Mouse (Mus musculus) midbrain, embryonic 13.5 days (tissue): ENCODE measurements around the gene Sh2b3. TPM values are rescaled to one million over a fixed set of nuclear protein-coding genes. Genes with fewer than 3 reads are reported as not detected.

Source experiments
- ATAC-seq: fragments of 200-750 bp; cut with Nextera tagmentation; 2 replicates; pipeline ENCODE4 v1.8.0; 2017; ENCODE audit warnings: mild to moderate bottlenecking, moderate TSS enrichment, moderate library complexity
- H3K27ac ChIP-seq: fragments of 300-500 bp; sonication (generic); 2 replicates; pipeline ENCODE4 v1.5.1; 2015; ENCODE audit warnings: inconsistent platforms, mild to moderate bottlenecking, moderate library complexity
- H3K27me3 ChIP-seq: fragments of 300-500 bp; sonication (generic); 2 replicates; pipeline ENCODE4 v1.6.1; 2015; ENCODE audit warnings: mild to moderate bottlenecking, inconsistent platforms
- H3K36me3 ChIP-seq: fragments of 300-500 bp; sonication (generic); 2 replicates; pipeline ENCODE4 v1.6.1; 2015; ENCODE audit warnings: mild to moderate bottlenecking, inconsistent platforms
- H3K4me1 ChIP-seq: fragments of 300-500 bp; sonication (generic); replicated peaks from 2 replicates; pipeline ENCODE4 v1.6.1; 2015; ENCODE audit warnings: inconsistent platforms
- H3K4me2 ChIP-seq: fragments of 300-500 bp; sonication (generic); replicated peaks from 2 replicates; pipeline ENCODE4 v1.6.1; 2015; ENCODE audit warnings: moderate library complexity, mild to moderate bottlenecking, inconsistent platforms
- H3K4me3 ChIP-seq: fragments of 300-500 bp; sonication (generic); replicated peaks from 2 replicates; pipeline ENCODE4 v1.5.1; 2015; ENCODE audit warnings: mild to moderate bottlenecking, inconsistent platforms
- H3K9ac ChIP-seq: fragments of 300-500 bp; sonication (generic); replicated peaks from 2 replicates; pipeline ENCODE4 v1.6.1; 2015; ENCODE audit warnings: mild to moderate bottlenecking, inconsistent platforms
- H3K9me3 ChIP-seq: fragments of 300-500 bp; sonication (generic); 2 replicates; pipeline ENCODE4 v1.6.1; 2016; ENCODE audit warnings: mild to moderate bottlenecking, inconsistent platforms
- WGBS: fragments of 180-500 bp; shearing (Covaris S2); methylation state at CpG from one replicate; pipeline ENCODE4 v1.1.7; 2015; 5-methylcytosine and 5-hydroxymethylcytosine counted together
- polyA plus RNA-seq: library from polyadenylated mRNA; unstranded; fragments of >200 nt; fragmentation: Nextera tagmentation; extraction: Ambion mirVana; gene quantifications from 2 replicates; pipeline ENCODE4 v1.2.1, GENCODE M21; 2015

Gene Sh2b3
- polyA plus RNA-seq, 1 experiment from 2014 or later = 6.0 TPM

DNA sequence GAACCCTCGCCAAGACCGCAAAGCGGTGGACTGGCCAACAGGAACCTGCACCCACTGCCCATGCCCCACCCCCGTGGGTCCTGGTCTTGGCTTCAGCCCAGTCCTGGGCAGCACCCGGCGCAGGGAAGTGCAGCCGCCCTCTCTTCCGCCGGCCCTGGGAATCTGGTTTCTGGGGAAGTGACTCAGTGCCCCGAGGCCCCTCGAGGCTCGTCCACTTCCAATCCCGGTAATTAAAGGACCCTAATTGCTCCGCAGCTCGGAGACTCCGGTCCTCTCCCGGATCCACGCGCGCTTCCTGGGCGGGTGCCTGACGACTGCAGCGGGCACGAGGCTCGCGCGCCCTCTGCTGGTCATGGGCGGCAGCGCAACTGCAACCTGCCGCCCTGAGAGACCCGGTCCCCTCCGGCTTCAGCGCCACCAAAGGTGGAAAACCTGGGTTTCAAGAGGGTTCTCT lies 5.2 kb upstream of the Sh2b3 start:
- under 1% methylated on average over 33 of the region's 33 CpGs for whole genome bisulfite sequencing
- peak overlapping the region; percentile 65 for H3K4me2 ChIP-seq
- H3K9ac ChIP-seq = peak overlapping the region; percentile 64
- peaks cover 70% of the 10 kb centered on the region for H3K27me3 ChIP-seq
- ATAC-seq = peak; percentile 74
- H3K4me3 ChIP-seq = peak overlapping the region; percentile 49
- H3K9me3 ChIP-seq = no peaks in the 10 kb centered on the region
- no peaks in the 10 kb centered on the region for H3K36me3 ChIP-seq
- H3K4me1 ChIP-seq = peaks cover 20% of the 10 kb centered on the region
- no peak overlapping the region for H3K27ac ChIP-seq

GRCm38 (mm10) chr5:121841973-121842372 lies 4.5 kb upstream of the Sh2b3 start:
- Histone ChIP-seq H3K9ac (no peak overlapping the region), H3K4me3 (no peak overlapping the region; the same call in 1 of the 2 replicates), H3K27ac (no peak overlapping the region), H3K36me3 (no peaks in the 10 kb centered on the region), H3K4me2 (peak overlapping the region; percentile 65; the same call in 1 of the 2 replicates), H3K27me3 (peaks cover 78% of the 10 kb centered on the region), H3K4me1 (peaks cover 27% of the 10 kb centered on the region), H3K9me3 (no peaks in the 10 kb centered on the region)
- 44% methylated on average over 10 of the region's 10 CpGs for WGBS
- no peak for ATAC-seq

DNA sequence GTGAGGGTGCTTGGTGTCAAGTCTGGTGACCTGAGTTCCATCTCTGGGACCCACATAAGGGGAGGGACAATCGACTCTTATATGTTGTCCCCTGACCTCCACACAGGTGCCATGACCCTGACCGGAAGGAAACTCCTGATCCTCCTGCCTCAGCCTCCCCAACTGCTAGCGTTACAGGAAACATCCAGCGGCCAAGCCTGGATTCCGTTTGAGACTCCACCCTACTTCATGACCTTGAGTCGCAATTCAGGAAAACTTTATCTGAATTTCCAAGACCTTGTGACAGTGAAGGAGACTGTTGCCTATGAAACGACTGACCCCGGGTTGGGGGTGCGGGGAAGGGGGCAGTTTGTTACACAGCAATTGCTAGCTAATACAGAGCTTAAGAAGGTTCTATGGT lies 4.1 kb upstream of the Sh2b3 start:
- no peak overlapping the region for H3K27ac ChIP-seq
- H3K9me3 ChIP-seq = no peaks in the 10 kb centered on the region
- H3K4me3 ChIP-seq = no peak overlapping the region
- peaks cover 80% of the 10 kb centered on the region for H3K27me3 ChIP-seq
- peaks cover 28% of the 10 kb centered on the region for H3K4me1 ChIP-seq
- ATAC-seq = no peak
- H3K36me3 ChIP-seq = no peaks in the 10 kb centered on the region
- no peak overlapping the region for H3K9ac ChIP-seq
- no peak overlapping the region for H3K4me2 ChIP-seq
- WGBS = 92% methylated on average over 9 of the region's 9 CpGs

- H3K27ac ChIP-seq = no peak overlapping the region
- H3K27me3 ChIP-seq = peaks cover 81% of the 10 kb centered on the region
- H3K9ac ChIP-seq = no peak overlapping the region
- H3K36me3 ChIP-seq = no peaks in the 10 kb centered on the region
- peak overlapping the region; percentile 62 for H3K4me2 ChIP-seq
- peaks cover 44% of the 10 kb centered on the region for H3K4me1 ChIP-seq
- 25% methylated on average over 7 of the region's 7 CpGs for WGBS
- H3K4me3 ChIP-seq = peak overlapping the region; percentile 34
- ATAC-seq = no peak
- H3K9me3 ChIP-seq = no peaks in the 10 kb centered on the region
Observed at GRCm38 (mm10) chr5:121839128-121839473, 1.7 kb upstream of the Sh2b3 start.

GRCm38 (mm10) chr5:121838341-121839127 lies 1.1 kb upstream of the Sh2b3 start:
- Histone ChIP-seq H3K4me2 (peak overlapping the region; percentile 62), H3K9me3 (no peaks in the 10 kb centered on the region), H3K27ac (no peak overlapping the region), H3K27me3 (peaks cover 77% of the 10 kb centered on the region), H3K4me3 (peak overlapping the region; percentile 34), H3K36me3 (no peaks in the 10 kb centered on the region), H3K9ac (0 out of 2 replicates have a peak overlapping the region, but pooled peaks have one; percentile 49), H3K4me1 (peaks cover 49% of the 10 kb centered on the region)
- ATAC-seq = no peak
- 1% methylated on average over 46 of the region's 46 CpGs for WGBS

DNA sequence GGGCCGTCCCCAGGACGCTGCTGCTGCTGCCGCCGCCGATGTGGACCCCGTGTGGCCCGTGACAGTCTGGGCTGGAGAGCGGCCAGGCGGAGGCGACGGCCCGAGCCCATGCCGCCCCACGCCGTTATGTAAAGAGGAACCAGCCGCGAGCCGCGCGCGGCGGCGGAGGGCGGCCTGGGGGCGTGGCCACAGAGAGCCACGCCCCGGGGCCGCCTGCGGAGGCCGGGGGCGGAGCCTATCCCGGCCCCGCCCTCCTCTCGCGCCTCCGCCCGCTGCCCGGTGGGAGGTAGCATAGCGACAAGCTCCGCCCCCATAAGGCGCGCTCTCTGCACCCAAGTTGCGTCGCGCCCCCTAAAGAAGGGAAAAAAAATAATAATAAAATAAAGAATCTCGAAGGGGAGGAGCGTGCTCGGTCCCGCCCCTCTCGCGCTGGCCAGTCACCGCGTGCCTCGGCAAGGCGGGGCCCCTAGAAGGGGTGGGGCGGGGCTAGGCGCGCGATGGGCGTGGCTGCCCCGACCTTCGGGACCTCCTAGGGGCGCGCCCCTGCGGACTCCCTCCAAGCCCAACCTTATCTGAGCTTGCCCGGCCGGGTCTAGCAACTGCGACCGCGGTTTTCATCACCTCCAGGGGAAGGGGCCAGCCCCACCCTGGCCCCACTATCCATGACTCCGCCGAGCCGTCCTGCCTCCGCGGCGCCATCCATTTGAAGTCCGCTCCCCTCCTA lies 592 bp downstream of the Sh2b3 start:
- ATAC-seq = peak; percentile 81
- Histone ChIP-seq H3K36me3 (no peaks in the 10 kb centered on the region), H3K4me1 (peaks cover 50% of the 10 kb centered on the region), H3K27ac (peak overlapping the region; percentile 53; the same call in 1 of the 2 replicates), H3K27me3 (peaks cover 62% of the 10 kb centered on the region), H3K9me3 (no peaks in the 10 kb centered on the region), H3K9ac (peak overlapping the region; percentile 76), H3K4me3 (peak overlapping the region; percentile 70), H3K4me2 (peak overlapping the region; percentile 86)
- under 1% methylated on average over 67 of the region's 77 CpGs for WGBS

DNA sequence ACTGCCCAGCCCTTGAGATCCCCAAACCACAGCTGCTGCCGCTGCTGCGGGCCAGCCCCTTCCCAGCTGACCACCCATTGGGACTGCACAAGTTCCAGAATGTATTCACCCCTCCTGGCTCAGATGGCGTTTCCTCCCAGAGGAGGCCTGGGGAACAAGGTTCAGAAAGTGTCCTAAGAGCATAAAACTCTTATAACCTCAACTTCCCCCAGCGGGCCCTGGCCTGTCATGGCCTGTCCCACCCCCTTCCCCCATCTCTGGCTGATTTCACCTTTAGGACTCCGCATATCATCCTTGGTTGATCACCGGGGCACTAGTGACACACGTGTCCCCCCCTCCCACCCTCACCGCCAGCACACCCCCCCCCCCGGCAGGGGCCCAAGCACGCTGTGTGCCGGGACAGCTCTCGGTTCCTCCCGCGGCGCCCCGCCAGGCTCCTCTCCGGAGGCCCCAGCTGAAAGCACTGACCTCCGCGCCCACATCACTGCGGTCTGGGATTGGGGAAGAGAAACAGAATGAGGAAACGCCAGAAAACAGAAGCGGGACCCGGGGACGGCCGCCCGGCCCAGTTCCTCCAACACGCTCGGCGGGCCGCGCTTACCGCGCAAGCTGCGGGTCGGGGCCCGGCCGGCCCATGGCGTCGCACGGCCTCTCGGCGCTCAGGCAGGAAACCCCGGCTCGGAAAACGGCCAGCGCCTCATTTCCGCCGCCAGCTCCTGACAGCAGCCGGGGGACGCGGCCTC lies 1.3 kb downstream of the Sh2b3 start:
- peak overlapping the region; percentile 76 for H3K9ac ChIP-seq
- under 1% methylated on average over 47 of the region's 51 CpGs for WGBS
- peak overlapping the region; percentile 86 for H3K4me2 ChIP-seq
- peaks cover 56% of the 10 kb centered on the region for H3K27me3 ChIP-seq
- H3K27ac ChIP-seq = peak overlapping the region; percentile 53; the same call in 1 of the 2 replicates
- no peaks in the 10 kb centered on the region for H3K36me3 ChIP-seq
- H3K9me3 ChIP-seq = no peaks in the 10 kb centered on the region
- ATAC-seq = peak; percentile 0; the same call in 1 of the 2 replicates
- peak overlapping the region; percentile 70 for H3K4me3 ChIP-seq
- peaks cover 50% of the 10 kb centered on the region for H3K4me1 ChIP-seq

DNA sequence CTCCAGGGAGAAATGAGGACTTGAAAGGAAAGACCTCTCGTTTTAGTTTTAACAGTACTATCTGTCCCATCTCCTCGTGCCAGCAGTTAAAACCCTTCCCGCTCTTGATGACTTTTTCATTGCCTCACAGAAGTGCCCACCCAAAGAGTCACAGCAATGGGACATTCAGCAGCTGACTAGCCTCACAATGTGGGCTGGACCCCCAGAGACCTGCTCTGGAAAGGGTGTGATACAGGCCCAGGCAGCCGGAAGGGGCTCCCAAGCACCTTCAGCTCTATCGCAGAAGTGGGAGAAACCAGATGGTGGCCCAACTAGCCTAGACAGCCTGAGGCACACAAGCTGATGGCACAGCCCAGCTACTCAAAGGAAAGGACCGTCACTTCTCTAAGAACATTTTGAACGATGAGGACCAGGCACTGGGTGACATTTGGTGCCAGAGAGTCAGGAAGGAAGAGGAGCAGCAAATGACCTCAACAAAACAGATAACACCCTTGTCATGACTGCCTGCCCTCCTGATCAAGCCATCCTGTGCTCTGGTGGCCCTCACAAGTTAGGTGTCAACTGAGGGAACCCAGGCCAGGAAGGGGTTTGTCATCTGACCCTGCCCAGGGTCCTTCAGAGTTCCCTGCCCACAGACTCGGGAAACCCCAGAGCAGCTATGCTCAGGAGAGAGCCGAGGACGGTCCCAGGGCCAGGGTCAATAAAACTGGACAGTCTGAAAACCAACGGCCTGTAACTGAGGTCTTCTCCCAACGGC lies 2.3 kb downstream of the Sh2b3 start:
- Histone ChIP-seq H3K9ac (peak overlapping the region; percentile 76), H3K27ac (no peak overlapping the region), H3K27me3 (peaks cover 56% of the 10 kb centered on the region), H3K9me3 (no peaks in the 10 kb centered on the region), H3K36me3 (no peaks in the 10 kb centered on the region), H3K4me1 (peaks cover 50% of the 10 kb centered on the region), H3K4me3 (peak overlapping the region; percentile 70), H3K4me2 (peak overlapping the region; percentile 86)
- ATAC-seq = no peak
- WGBS = 50% methylated on average over 12 of the region's 12 CpGs

- Histone ChIP-seq H3K4me1 (peaks cover 54% of the 10 kb centered on the region), H3K4me2 (no peak overlapping the region)
Observed at GRCm38 (mm10) chr5:121834241-121834606, 3.2 kb downstream of the Sh2b3 start.

GRCm38 (mm10) chr5:121833572-121834240 lies 3.7 kb downstream of the Sh2b3 start:
- peak overlapping the region; percentile 2; the same call in 1 of the 2 replicates for H3K4me2 ChIP-seq
- no peak overlapping the region for H3K27ac ChIP-seq
- H3K4me1 ChIP-seq = peaks cover 54% of the 10 kb centered on the region
- H3K9me3 ChIP-seq = no peaks in the 10 kb centered on the region
- 0 out of 2 replicates have a peak overlapping the region, but pooled peaks have one; percentile 2 for H3K4me3 ChIP-seq
- no peaks in the 10 kb centered on the region for H3K36me3 ChIP-seq
- no peak for ATAC-seq
- 50% methylated on average over 10 of the region's 10 CpGs for WGBS
- peaks cover 58% of the 10 kb centered on the region for H3K27me3 ChIP-seq
- peak overlapping the region; percentile 29; the same call in 1 of the 2 replicates for H3K9ac ChIP-seq

More at GRCm38 (mm10) chr5:121834241-121834606, 3.2 kb downstream of the Sh2b3 start:
- ATAC-seq = no peak
- Histone ChIP-seq H3K9ac (no peak overlapping the region), H3K27ac (no peak overlapping the region), H3K27me3 (peaks cover 60% of the 10 kb centered on the region), H3K9me3 (no peaks in the 10 kb centered on the region), H3K36me3 (no peaks in the 10 kb centered on the region), H3K4me3 (0 out of 2 replicates have a peak overlapping the region, but pooled peaks have one; percentile 2)
- 82% methylated on average over 7 of the region's 7 CpGs for WGBS
